Mouse (Mus musculus): ENCODE data around the gene Pir.

Gene Pir

GRCm38 (mm10) chrX:164330766-164331165 lies 61.6 kb downstream of the Pir start:
- DNase-seq (ENCODE audit: low read depth in 2 of 2, low spot score in 2 of 2) = no peak

GRCm38 (mm10) chrX:164338591-164338990 lies 69.4 kb downstream of the Pir start:
- no peak for DNase-seq (ENCODE audit: low read depth in 2 of 2, low spot score in 2 of 2)

GRCm38 (mm10) chrX:164345359-164345938 lies 76.3 kb downstream of the Pir start:
- DNase-seq (ENCODE audit: low read depth in 2 of 2, low spot score in 2 of 2) = no peak

DNA sequence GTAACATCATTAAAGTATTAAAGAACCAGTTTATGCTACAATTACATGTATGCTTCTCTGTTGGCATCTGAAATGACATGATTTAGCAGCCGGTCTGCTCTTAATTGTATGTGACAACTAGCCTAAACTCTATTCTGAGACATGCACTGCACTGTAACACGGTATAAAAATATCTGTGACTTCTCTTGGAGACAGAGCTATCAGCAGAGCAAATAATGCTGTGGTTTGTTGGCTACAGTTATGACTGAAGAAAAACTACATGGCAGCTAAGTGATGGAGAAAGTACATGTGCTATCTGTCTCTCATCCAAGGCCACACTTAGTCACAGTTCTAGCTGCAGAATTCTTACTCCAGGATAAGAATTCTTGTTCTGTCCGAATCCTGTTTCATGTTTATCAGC lies 79.8 kb downstream of the Pir start:
- DNase-seq (ENCODE audit: low read depth in 2 of 2, low spot score in 2 of 2) = no peak

GRCm38 (mm10) chrX:164365153-164365865 lies 96.1 kb downstream of the Pir start:
- DNase-seq (ENCODE audit: low read depth in 2 of 2, low spot score in 2 of 2) = no peak

GRCm38 (mm10) chrX:164370576-164370975 lies 101.4 kb downstream of the Pir start:
- DNase-seq (ENCODE audit: low read depth in 2 of 2, low spot score in 2 of 2) = no peak

DNA sequence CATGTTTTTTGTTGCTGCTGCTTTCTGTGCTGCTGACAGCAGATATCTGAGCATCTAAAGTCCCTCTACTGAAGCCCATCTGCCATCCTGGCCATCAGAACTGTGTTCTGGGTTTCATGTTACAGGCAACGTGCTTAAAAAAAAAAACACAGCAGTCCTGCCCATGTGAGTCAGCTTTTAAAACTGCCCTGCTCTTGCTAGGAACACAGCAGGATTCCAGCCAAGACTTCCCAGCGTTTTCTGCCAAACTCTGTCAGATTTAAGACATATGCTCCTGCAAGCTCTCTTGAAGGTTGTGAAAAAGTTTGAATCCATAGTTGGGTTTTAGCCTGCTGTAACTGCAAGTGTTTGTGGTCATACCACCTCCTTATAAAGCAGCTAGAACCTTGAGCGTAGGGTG lies 103.9 kb downstream of the Pir start, which contains the start of gene Vegfd:
Vegfd (plus strand) TSS at position 298 of the 400 bp plus-strand sequence.
- no peak for DNase-seq (ENCODE audit: low read depth in 2 of 2, low spot score in 2 of 2)

- DNase-seq (ENCODE audit: low read depth in 2 of 2, low spot score in 2 of 2) = no peak
Observed at GRCm38 (mm10) chrX:164374586-164374985, 105.4 kb downstream of the Pir start.

GRCm38 (mm10) chrX:164379721-164380120 lies 110.5 kb downstream of the Pir start:
- no peak for DNase-seq (ENCODE audit: low read depth in 2 of 2, low spot score in 2 of 2)

DNA sequence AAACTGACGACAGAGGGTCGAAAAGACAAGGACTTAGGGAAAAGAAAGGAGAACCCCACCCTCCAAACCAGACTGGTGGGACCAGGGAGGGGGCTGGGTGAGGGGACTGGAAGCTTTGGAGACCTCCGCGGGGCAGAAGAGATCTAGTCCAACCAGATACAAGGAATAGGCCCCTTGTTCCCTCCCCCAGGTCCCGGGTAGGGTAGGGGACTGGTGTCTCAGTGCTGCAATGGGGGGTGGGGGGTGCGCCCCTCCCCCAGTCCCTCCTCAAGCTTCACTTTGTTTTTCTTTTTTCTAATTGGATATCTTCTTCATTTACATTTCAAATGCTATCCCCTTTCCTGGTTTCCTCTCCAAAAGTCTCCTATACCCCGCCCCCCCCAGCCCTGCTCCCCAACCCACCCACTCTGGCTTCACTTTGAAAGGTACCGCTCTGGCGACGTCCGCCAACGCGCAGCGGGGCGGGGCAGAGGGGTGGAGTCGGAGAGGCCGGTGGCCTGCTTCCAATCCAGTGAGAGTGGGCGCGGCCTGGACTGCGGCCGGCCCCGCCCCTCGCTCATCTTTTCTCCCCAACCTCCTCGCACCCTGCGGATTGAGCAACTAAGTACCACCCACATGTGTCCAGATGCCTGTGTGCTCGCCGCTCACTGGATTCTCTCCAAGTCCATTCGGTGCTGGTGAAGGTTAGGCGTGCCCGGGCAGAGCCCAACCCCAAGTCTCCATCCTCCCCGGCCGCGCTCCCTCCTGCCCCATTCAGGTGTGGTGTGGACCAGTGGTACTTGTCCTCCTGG lies 112.6 kb downstream of the Pir start:
- peak; percentile 23 to 43 for DNase-seq (ENCODE audit: low read depth in 2 of 2, low spot score in 2 of 2)

- DNase-seq (ENCODE audit: low read depth in 2 of 2, low spot score in 2 of 2) = no peak
Observed at GRCm38 (mm10) chrX:164394091-164394490, 124.9 kb downstream of the Pir start.

GRCm38 (mm10) chrX:164398456-164398855 lies 129.3 kb downstream of the Pir start:
- no peak for DNase-seq (ENCODE audit: low read depth in 2 of 2, low spot score in 2 of 2)

- no peak for DNase-seq (ENCODE audit: low read depth in 2 of 2, low spot score in 2 of 2)
Observed at GRCm38 (mm10) chrX:164405080-164405649, 136.0 kb downstream of the Pir start.

GRCm38 (mm10) chrX:164406133-164407022 lies 137.2 kb downstream of the Pir start:
- DNase-seq (ENCODE audit: low read depth in 2 of 2, low spot score in 2 of 2) = peak; percentile 6 to 26

- no peak for DNase-seq (ENCODE audit: low read depth in 2 of 2, low spot score in 2 of 2)
Observed at GRCm38 (mm10) chrX:164408301-164408927, 139.2 kb downstream of the Pir start.

- DNase-seq (ENCODE audit: low read depth in 2 of 2, low spot score in 2 of 2) = no peak
Observed at GRCm38 (mm10) chrX:164410562-164410961, 141.4 kb downstream of the Pir start.

GRCm38 (mm10) chrX:164416803-164417202 lies 147.6 kb downstream of the Pir start:
- DNase-seq (ENCODE audit: low read depth in 2 of 2, low spot score in 2 of 2) = no peak

DNA sequence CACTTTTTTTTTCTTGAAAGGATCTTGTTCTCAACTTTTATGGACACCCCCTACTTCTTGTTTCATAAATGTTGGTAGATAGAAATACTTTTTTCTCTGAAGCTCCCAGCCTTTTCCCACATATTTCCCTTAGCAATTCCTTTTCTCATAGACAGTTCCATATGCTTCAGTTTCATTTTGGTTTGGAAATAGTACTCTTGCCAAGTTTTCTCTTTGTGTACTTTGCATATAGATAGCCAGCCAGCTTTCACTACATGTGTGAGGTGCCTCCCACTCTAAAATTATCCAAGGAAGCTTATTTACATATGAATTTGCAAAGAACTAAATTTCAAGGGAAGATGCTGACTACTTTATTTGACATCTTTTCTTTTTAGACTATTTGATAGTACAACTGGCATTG lies 148.8 kb downstream of the Pir start:
- DNase-seq (ENCODE audit: low read depth in 2 of 2, low spot score in 2 of 2) = no peak

DNA sequence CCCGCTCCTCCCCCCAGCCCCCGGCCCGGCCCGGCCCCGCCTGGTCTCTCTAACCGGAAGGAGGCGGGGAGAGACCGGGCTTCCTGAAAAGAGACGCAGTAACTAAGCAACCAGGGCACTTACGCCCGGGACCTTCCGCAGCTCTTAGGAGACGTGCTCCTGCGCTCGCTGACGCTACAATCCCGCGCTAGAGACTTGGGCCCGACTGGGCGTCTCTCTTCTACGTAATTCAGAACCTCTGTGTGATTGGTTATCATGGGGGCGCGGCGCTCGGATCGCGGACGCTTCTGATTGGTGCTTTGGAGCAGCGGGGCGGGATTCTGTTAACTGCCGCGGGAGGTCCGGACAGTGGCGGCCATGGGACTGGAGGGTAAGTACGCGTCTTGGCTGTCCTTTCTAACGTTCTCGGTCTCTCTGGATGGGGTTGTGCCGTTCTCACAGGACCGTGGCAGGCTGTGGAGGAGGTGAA lies 150.3 kb downstream of the Pir start, which contains the start of gene Piga:
Piga (plus strand) TSS at position 317 of the 469 bp plus-strand sequence.
- peak; percentile 82 for DNase-seq (ENCODE audit: low read depth in 2 of 2, low spot score in 2 of 2)

GRCm38 (mm10) chrX:164419955-164420354 lies 150.8 kb downstream of the Pir start:
- no peak for DNase-seq (ENCODE audit: low read depth in 2 of 2, low spot score in 2 of 2)

Measured in CD8-positive naive resting alpha-beta T cell, adult 2 months (primary cell).